ENCODE assay signal across 8 mouse cellular contexts in the genomic region with DNA sequence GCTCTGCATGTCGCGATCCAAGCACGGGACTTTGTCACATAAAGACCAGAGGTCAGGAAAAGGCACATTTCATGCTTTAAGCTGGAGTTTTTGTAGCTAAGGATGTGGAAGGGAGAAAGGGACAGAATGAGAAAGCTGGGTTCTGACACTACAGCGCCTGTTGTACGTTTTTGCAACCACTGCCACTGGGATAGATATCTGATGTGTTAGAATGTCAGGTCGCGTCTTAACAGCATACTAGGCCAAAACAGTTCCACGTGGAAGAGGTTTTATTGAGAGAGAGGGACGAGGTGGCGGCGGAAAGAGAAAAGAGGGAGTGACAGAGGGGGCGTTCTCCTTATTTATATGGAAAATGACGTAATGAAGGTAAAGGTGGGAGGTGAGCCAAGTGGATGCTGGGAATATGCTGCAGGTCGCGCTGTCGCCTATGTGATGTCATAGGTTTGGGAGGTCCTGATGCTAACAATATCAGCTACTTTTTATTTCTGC. TPM values are rescaled to one million over a fixed set of nuclear protein-coding genes. Genes with fewer than 3 reads are reported as not detected.
DNase-seq lines count a peak whose midpoint lies in the region; ATAC-seq and TF ChIP-seq lines count a peak whose summit lies in the region.

No protein-coding gene starts in this region.

- peak overlapping the region; percentile 62 for H3K4me3 ChIP-seq in layer of hippocampus, adult 2 months
- H3K4me3 ChIP-seq in forebrain, embryonic 15.5 days, result peak overlapping the region; percentile 57
- H3K4me3 ChIP-seq in limb, embryonic 11.5 days (ENCODE audit: low read depth, low read length), result peak overlapping the region; percentile 55
- peak overlapping the region; percentile 40 for H3K4me3 ChIP-seq in neural tube, embryonic 14.5 days (ENCODE audit: low read depth, low read length)

- peak in 1 of 2 experiments; percentile 38 for DNase-seq in layer of hippocampus, adult 2 months (ENCODE audit: low spot score in 2 of 2)
- DNase-seq in layer of hippocampus, adult 9-10 months (ENCODE audit: low spot score), result no peak
- DNase-seq in brain, embryonic 18.5 days (ENCODE audit: low read depth, low spot score), result peak; percentile 43
- peak; percentile 62 for DNase-seq in limb, embryonic 11.5 days (ENCODE audit: low spot score)
- DNase-seq in B cell, adult 2 months, result no peak
- DNase-seq in adrenal gland, postnatal 25 days, result no peak

- peak overlapping the region; percentile 67 for H3K9ac ChIP-seq in forebrain, embryonic 15.5 days (replicated peaks)
- peak overlapping the region; percentile 79; the same call in 1 of the 2 replicates for H3K9ac ChIP-seq in limb, embryonic 11.5 days (ENCODE audit: low read length)
- peak overlapping the region; percentile 63; the same call in 1 of the 2 replicates for H3K9ac ChIP-seq in neural tube, embryonic 14.5 days (replicated peaks; ENCODE audit: low read depth, low read length)

- no peak for TF ChIP-seq CTCF in layer of hippocampus, adult 2 months (conservative IDR thresholded peaks at IDR 0.05)

- peaks cover 33% of the 10 kb centered on the region for H3K4me1 ChIP-seq in forebrain, embryonic 15.5 days
- H3K4me1 ChIP-seq in limb, embryonic 11.5 days (ENCODE audit: control insufficient read depth, insufficient read depth, low read length), result 0 out of 2 replicates have a peak, but pooled peaks cover 11% of the 10 kb centered on the region
- peaks cover 7% of the 10 kb centered on the region for H3K4me1 ChIP-seq in neural tube, embryonic 14.5 days (ENCODE audit: control insufficient read depth, insufficient read depth, low read length)

- peak overlapping the region; percentile 80 for H3K4me2 ChIP-seq in forebrain, embryonic 15.5 days (replicated peaks)
- peak overlapping the region; percentile 87 for H3K4me2 ChIP-seq in limb, embryonic 11.5 days (ENCODE audit: low read depth, severe bottlenecking)
- H3K4me2 ChIP-seq in neural tube, embryonic 14.5 days (ENCODE audit: low read depth, low read length), result peak overlapping the region; percentile 89

- ATAC-seq in forebrain, embryonic 15.5 days (replicated peaks), result no peak
- ATAC-seq in limb, embryonic 11.5 days (ENCODE audit: insufficient number of reproducible peaks, low FRiP score, low TSS enrichment, low read depth), result no peak
- 0 out of 2 replicates have a peak, but pooled peaks have one; percentile 2 for ATAC-seq in neural tube, embryonic 14.5 days (ENCODE audit: low read depth)

- no peaks in the 10 kb centered on the region for H3K36me3 ChIP-seq in forebrain, embryonic 15.5 days
- H3K36me3 ChIP-seq in limb, embryonic 11.5 days (ENCODE audit: control insufficient read depth, insufficient read depth, low read length), result no peaks in the 10 kb centered on the region
- H3K36me3 ChIP-seq in neural tube, embryonic 14.5 days (ENCODE audit: control insufficient read depth, insufficient read depth, low read length), result no peaks in the 10 kb centered on the region

- 1% methylated on average over 16 of the region's 16 CpGs for WGBS in forebrain, embryonic 15.5 days
- 5% methylated on average over 16 of the region's 16 CpGs for WGBS in limb, embryonic 11.5 days
- WGBS in neural tube, embryonic 14.5 days, result 2% methylated on average over 16 of the region's 16 CpGs

- H3K9me3 ChIP-seq in forebrain, embryonic 15.5 days, result no peaks in the 10 kb centered on the region
- no peaks in the 10 kb centered on the region for H3K9me3 ChIP-seq in limb, embryonic 11.5 days (ENCODE audit: control insufficient read depth, low read length)
- no peaks in the 10 kb centered on the region for H3K9me3 ChIP-seq in neural tube, embryonic 14.5 days (ENCODE audit: control insufficient read depth, low read length)

- 0 out of 2 replicates have a peak, but pooled peaks cover 7% of the 10 kb centered on the region for H3K27me3 ChIP-seq in forebrain, embryonic 15.5 days
- H3K27me3 ChIP-seq in limb, embryonic 11.5 days (ENCODE audit: control insufficient read depth, insufficient read depth, low read length), result no peaks in the 10 kb centered on the region
- no peaks in the 10 kb centered on the region for H3K27me3 ChIP-seq in neural tube, embryonic 14.5 days (ENCODE audit: control insufficient read depth, insufficient read depth, low read length)

- H3K27ac ChIP-seq in layer of hippocampus, adult 2 months, result peak overlapping the region; percentile 93
- peak overlapping the region; percentile 93 for H3K27ac ChIP-seq in forebrain, embryonic 15.5 days (replicated peaks)
- peak overlapping the region; percentile 70 for H3K27ac ChIP-seq in limb, embryonic 11.5 days (replicated peaks; ENCODE audit: low read depth, low read length)
- peak overlapping the region; percentile 96 for H3K27ac ChIP-seq in neural tube, embryonic 14.5 days (ENCODE audit: low read depth, low read length)

RNA-seq across cellular contexts. Expression of a gene that starts 0.7 kb away (rescaled TPM):
- total RNA-seq in layer of hippocampus, adult 2 months (2021), result 10 to 100 TPM in 1 of 2 experiments, 1 to 10 TPM in 1; 9.6 to 12.9 TPM
- polyA plus RNA-seq in forebrain, embryonic 15.5 days (2015; fragmentation: Nextera tagmentation; extraction: Ambion mirVana), result 15.5 and 20.2 TPM in 2 replicates
- polyA plus RNA-seq in limb, embryonic 11.5 days (2014; fragmentation: Nextera tagmentation; extraction: Ambion mirVana), result 15.2 and 19.0 TPM in 2 replicates
- polyA plus RNA-seq in neural tube, embryonic 14.5 days (2014; fragmentation: Nextera tagmentation; extraction: Ambion mirVana), result 12.3 and 19.9 TPM in 2 replicates
- 8.7 and 12.5 TPM in 2 replicates for total RNA-seq in adrenal gland, postnatal 25 days (2021)

RNA-seq across cellular contexts. Expression of a gene that starts 1.1 kb away (rescaled TPM):
- total RNA-seq in layer of hippocampus, adult 2 months (2021), result 10 to 100 TPM; 70.0 to 75.4 TPM
- 148 TPM in 2 replicates for polyA plus RNA-seq in forebrain, embryonic 15.5 days (2015; fragmentation: Nextera tagmentation; extraction: Ambion mirVana)
- polyA plus RNA-seq in limb, embryonic 11.5 days (2014; fragmentation: Nextera tagmentation; extraction: Ambion mirVana), result 119 and 129 TPM in 2 replicates
- 143 and 146 TPM in 2 replicates for polyA plus RNA-seq in neural tube, embryonic 14.5 days (2014; fragmentation: Nextera tagmentation; extraction: Ambion mirVana)
- total RNA-seq in adrenal gland, postnatal 25 days (2021), result 81.4 and 98.4 TPM in 2 replicates

RNA-seq across cellular contexts. Expression of a gene that starts 23.4 kb away (rescaled TPM):
- 1 to 10 TPM; 2.3 to 4.6 TPM for total RNA-seq in layer of hippocampus, adult 2 months (2021)
- polyA plus RNA-seq in forebrain, embryonic 15.5 days (2015; fragmentation: Nextera tagmentation; extraction: Ambion mirVana), result not detected in 2 replicates
- polyA plus RNA-seq in limb, embryonic 11.5 days (2014; fragmentation: Nextera tagmentation; extraction: Ambion mirVana), result not detected in 2 replicates
- polyA plus RNA-seq in neural tube, embryonic 14.5 days (2014; fragmentation: Nextera tagmentation; extraction: Ambion mirVana), result 0.30 TPM in 1 of 2 replicates, not detected in the other
- 4.6 and 6.9 TPM in 2 replicates for total RNA-seq in adrenal gland, postnatal 25 days (2021)

Comparison
In these comparisons a context has a peak if more than half of its experiments do, and no peak if none do; other contexts are left out.
1. DNase-seq: peak in brain, embryonic 18.5 days (single experiment) and limb, embryonic 11.5 days (single experiment); none in layer of hippocampus, adult 9-10 months (single experiment), B cell, adult 2 months (0 of 2) and adrenal gland, postnatal 25 days (single experiment).
2. Peak in every context shown above with its lines, with median percentiles within 50 percentile points of each other: H3K27ac ChIP-seq, H3K4me3 ChIP-seq, H3K4me2 ChIP-seq and H3K9ac ChIP-seq.